Mouse (Mus musculus) stomach, embryonic 15.5 days (tissue): ENCODE results near the gene Sorl1. TPM values are rescaled to one million over a fixed set of nuclear protein-coding genes. Genes with fewer than 3 reads are reported as not detected.
A peak's percentile ranks its signal among the peaks of the same experiment; 100 is the strongest.

ENCODE experiments used
- ATAC-seq: fragments of 200-750 bp; cut with Nextera tagmentation; 2 replicates; pipeline ENCODE4 v1.8.0; 2017; ENCODE audit warnings: low read depth, moderate number of reproducible peaks, moderate TSS enrichment; ENCODE audit not compliant: insufficient read depth, low FRiP score
- H3K27ac ChIP-seq: fragments of 300-500 bp; sonication (generic); 2 replicates; pipeline ENCODE4 v1.5.1; 2015; ENCODE audit warnings: mild to moderate bottlenecking, inconsistent platforms
- H3K27me3 ChIP-seq: fragments of 300-500 bp; sonication (generic); replicated peaks from 2 replicates; pipeline ENCODE4 v1.6.1; 2015; ENCODE audit warnings: inconsistent platforms
- H3K36me3 ChIP-seq: fragments of 300-500 bp; sonication (generic); 2 replicates; pipeline ENCODE4 v1.6.1; 2015; ENCODE audit warnings: inconsistent platforms
- H3K4me1 ChIP-seq: fragments of 300-500 bp; sonication (generic); 2 replicates; pipeline ENCODE4 v1.6.1; 2015; ENCODE audit warnings: inconsistent platforms
- H3K4me2 ChIP-seq: fragments of 300-500 bp; sonication (generic); 2 replicates; pipeline ENCODE4 v1.6.1; 2015; ENCODE audit warnings: mild to moderate bottlenecking, inconsistent platforms
- H3K4me3 ChIP-seq: fragments of 300-500 bp; sonication (generic); replicated peaks from 2 replicates; pipeline ENCODE4 v1.5.1; 2015; ENCODE audit warnings: inconsistent platforms
- H3K9ac ChIP-seq: fragments of 300-500 bp; sonication (generic); 2 replicates; pipeline ENCODE4 v1.6.1; 2015; ENCODE audit warnings: inconsistent platforms
- H3K9me3 ChIP-seq: fragments of 300-500 bp; sonication (generic); 2 replicates; pipeline ENCODE4 v1.6.1; 2016; ENCODE audit warnings: inconsistent platforms
- WGBS: fragments of 180-500 bp; shearing (Covaris S2); methylation state at CpG from one replicate; pipeline ENCODE4 v1.1.7; 2015; 5-methylcytosine and 5-hydroxymethylcytosine counted together
- polyA plus RNA-seq: library from polyadenylated mRNA; unstranded; fragments of >200 nt; fragmentation: Nextera tagmentation; extraction: Ambion mirVana; gene quantifications from 2 replicates; pipeline ENCODE4 v1.2.1, GENCODE M21; 2015

The Sorl1 gene
- polyA plus RNA-seq, 1 experiment from 2014 or later: 11.4 TPM

GRCm38 (mm10) chr9:42115078-42115477 lies 9.0 kb downstream of the Sorl1 start:
- WGBS: 73% methylated on average over 7 of the region's 7 CpGs
- Histone ChIP-seq H3K27ac (no peak overlapping the region), H3K27me3 (no peaks in the 10 kb centered on the region), H3K4me3 (no peak overlapping the region), H3K4me2 (no peak overlapping the region), H3K9ac (no peak overlapping the region), H3K36me3 (no peaks in the 10 kb centered on the region), H3K4me1 (peaks cover 6% of the 10 kb centered on the region), H3K9me3 (no peaks in the 10 kb centered on the region)
- ATAC-seq: no peak

GRCm38 (mm10) chr9:42113316-42113715 lies 10.8 kb downstream of the Sorl1 start:
- H3K36me3 ChIP-seq: no peaks in the 10 kb centered on the region
- H3K9me3 ChIP-seq: no peaks in the 10 kb centered on the region
- no peak for ATAC-seq
- H3K4me1 ChIP-seq: peaks cover 19% of the 10 kb centered on the region
- H3K4me3 ChIP-seq: no peak overlapping the region
- H3K4me2 ChIP-seq: no peak overlapping the region
- no peaks in the 10 kb centered on the region for H3K27me3 ChIP-seq
- 75% methylated on average over 5 of the region's 5 CpGs for WGBS
- H3K27ac ChIP-seq: no peak overlapping the region
- H3K9ac ChIP-seq: no peak overlapping the region

- Histone ChIP-seq H3K4me1 (peaks cover 22% of the 10 kb centered on the region), H3K9ac (no peak overlapping the region), H3K4me3 (no peak overlapping the region), H3K9me3 (no peaks in the 10 kb centered on the region), H3K27me3 (no peaks in the 10 kb centered on the region), H3K4me2 (no peak overlapping the region), H3K27ac (no peak overlapping the region), H3K36me3 (no peaks in the 10 kb centered on the region)
- 85% methylated on average over 6 of the region's 6 CpGs for WGBS
- ATAC-seq: no peak
These were observed 11.4 kb downstream of the Sorl1 start for GRCm38 (mm10) chr9:42112691-42113090.

GRCm38 (mm10) chr9:42111256-42111655 lies 12.8 kb downstream of the Sorl1 start:
- H3K27ac ChIP-seq: no peak overlapping the region

GRCm38 (mm10) chr9:42109837-42110451 lies 14.2 kb downstream of the Sorl1 start:
- H3K9ac ChIP-seq: no peak overlapping the region
- H3K4me2 ChIP-seq: no peak overlapping the region
- peaks cover 21% of the 10 kb centered on the region for H3K4me1 ChIP-seq
- H3K27me3 ChIP-seq: no peaks in the 10 kb centered on the region
- H3K36me3 ChIP-seq: no peaks in the 10 kb centered on the region
- peak overlapping the region; percentile 90 for H3K27ac ChIP-seq
- 45% methylated on average over 9 of the region's 9 CpGs for WGBS
- ATAC-seq: peak; percentile 67
- no peak overlapping the region for H3K4me3 ChIP-seq
- H3K9me3 ChIP-seq: no peaks in the 10 kb centered on the region

More at GRCm38 (mm10) chr9:42111256-42111655, 12.8 kb downstream of the Sorl1 start:
- no peaks in the 10 kb centered on the region for H3K36me3 ChIP-seq
- H3K9ac ChIP-seq: no peak overlapping the region
- peaks cover 22% of the 10 kb centered on the region for H3K4me1 ChIP-seq
- H3K4me2 ChIP-seq: no peak overlapping the region
- no peaks in the 10 kb centered on the region for H3K9me3 ChIP-seq
- 87% methylated on average over 7 of the region's 7 CpGs for WGBS
- no peak for ATAC-seq
- no peak overlapping the region for H3K4me3 ChIP-seq
- H3K27me3 ChIP-seq: no peaks in the 10 kb centered on the region

GRCm38 (mm10) chr9:42109131-42109530 lies 15.0 kb downstream of the Sorl1 start:
- H3K27ac ChIP-seq: peak overlapping the region; percentile 90
- no peaks in the 10 kb centered on the region for H3K27me3 ChIP-seq
- no peak overlapping the region for H3K4me2 ChIP-seq
- ATAC-seq: no peak
- 52% methylated on average over 5 of the region's 5 CpGs for WGBS
- H3K9me3 ChIP-seq: no peaks in the 10 kb centered on the region
- no peaks in the 10 kb centered on the region for H3K36me3 ChIP-seq
- no peak overlapping the region for H3K9ac ChIP-seq
- H3K4me3 ChIP-seq: no peak overlapping the region
- H3K4me1 ChIP-seq: peaks cover 19% of the 10 kb centered on the region

- no peaks in the 10 kb centered on the region for H3K27me3 ChIP-seq
- no peaks in the 10 kb centered on the region for H3K9me3 ChIP-seq
- no peak overlapping the region for H3K4me3 ChIP-seq
- H3K36me3 ChIP-seq: no peaks in the 10 kb centered on the region
- H3K9ac ChIP-seq: no peak overlapping the region
- peaks cover 19% of the 10 kb centered on the region for H3K4me1 ChIP-seq
- peak; percentile 44; the same call in 1 of the 2 replicates for ATAC-seq
- WGBS: 37% methylated on average over 6 of the region's 6 CpGs
- H3K4me2 ChIP-seq: no peak overlapping the region
- H3K27ac ChIP-seq: peak overlapping the region; percentile 45
These were observed 15.6 kb downstream of the Sorl1 start for GRCm38 (mm10) chr9:42108369-42108951.

GRCm38 (mm10) chr9:42107062-42107461 lies 17.0 kb downstream of the Sorl1 start:
- Histone ChIP-seq H3K36me3 (no peaks in the 10 kb centered on the region), H3K4me1 (peaks cover 19% of the 10 kb centered on the region), H3K27ac (no peak overlapping the region), H3K9me3 (no peaks in the 10 kb centered on the region), H3K27me3 (no peaks in the 10 kb centered on the region), H3K4me3 (no peak overlapping the region), H3K9ac (no peak overlapping the region), H3K4me2 (no peak overlapping the region)
- WGBS: 95% methylated on average over 10 of the region's 10 CpGs
- ATAC-seq: no peak

- WGBS: 90% methylated on average over 7 of the region's 7 CpGs
- no peaks in the 10 kb centered on the region for H3K36me3 ChIP-seq
- H3K4me2 ChIP-seq: no peak overlapping the region
- no peaks in the 10 kb centered on the region for H3K27me3 ChIP-seq
- H3K27ac ChIP-seq: no peak overlapping the region
- H3K4me1 ChIP-seq: peaks cover 19% of the 10 kb centered on the region
- H3K4me3 ChIP-seq: no peak overlapping the region
- no peaks in the 10 kb centered on the region for H3K9me3 ChIP-seq
- H3K9ac ChIP-seq: no peak overlapping the region
- no peak for ATAC-seq
These were observed 17.8 kb downstream of the Sorl1 start for GRCm38 (mm10) chr9:42106305-42106704.

- no peak overlapping the region for H3K27ac ChIP-seq
- no peak overlapping the region for H3K9ac ChIP-seq
- H3K4me2 ChIP-seq: no peak overlapping the region
- H3K4me1 ChIP-seq: peaks cover 5% of the 10 kb centered on the region; the same call in 1 of the 2 replicates
- no peak for ATAC-seq
- no peaks in the 10 kb centered on the region for H3K9me3 ChIP-seq
- H3K4me3 ChIP-seq: no peak overlapping the region
- H3K27me3 ChIP-seq: no peaks in the 10 kb centered on the region
- WGBS: 58% methylated on average over 7 of the region's 7 CpGs
- no peaks in the 10 kb centered on the region for H3K36me3 ChIP-seq
These were observed 20.6 kb downstream of the Sorl1 start for GRCm38 (mm10) chr9:42103546-42103945.

- H3K27me3 ChIP-seq: no peaks in the 10 kb centered on the region
- H3K4me1 ChIP-seq: no peaks in the 10 kb centered on the region
- no peak overlapping the region for H3K9ac ChIP-seq
- 0 out of 2 replicates have a peak overlapping the region, but pooled peaks have one; percentile 3 for H3K27ac ChIP-seq
- no peak overlapping the region for H3K4me3 ChIP-seq
- H3K36me3 ChIP-seq: no peaks in the 10 kb centered on the region
- H3K4me2 ChIP-seq: no peak overlapping the region
- H3K9me3 ChIP-seq: no peaks in the 10 kb centered on the region
- WGBS: 51% methylated on average over 6 of the region's 6 CpGs
- no peak; the same call in 1 of the 2 replicates for ATAC-seq
These were observed 22.1 kb downstream of the Sorl1 start for GRCm38 (mm10) chr9:42102013-42102412.

GRCm38 (mm10) chr9:42101266-42101665 lies 22.8 kb downstream of the Sorl1 start:
- H3K27me3 ChIP-seq: no peaks in the 10 kb centered on the region
- H3K9me3 ChIP-seq: no peaks in the 10 kb centered on the region
- WGBS: 77% methylated on average over 7 of the region's 7 CpGs
- no peak overlapping the region for H3K4me3 ChIP-seq
- H3K27ac ChIP-seq: no peak overlapping the region
- H3K4me1 ChIP-seq: no peaks in the 10 kb centered on the region
- no peak overlapping the region for H3K9ac ChIP-seq
- no peak overlapping the region for H3K4me2 ChIP-seq
- ATAC-seq: no peak
- no peaks in the 10 kb centered on the region for H3K36me3 ChIP-seq
